Comparison of ENCODE assay signal across 20 mouse cellular contexts in genomic region chr10:12887792-12888191, GRCm38 (mm10). TPM values are rescaled to one million over a fixed set of nuclear protein-coding genes. Genes with fewer than 3 reads are reported as not detected.
DNase-seq lines count a peak whose midpoint lies in the region; ATAC-seq and TF ChIP-seq lines count a peak whose summit lies in the region.
"Had no signal": no experiment of that assay in that cellular context is flagged by ENCODE, and none has a peak within 500 bp of the region (broad histone marks: within the 10 kb centered on the region; RNA-seq: fewer than 3 reads in every experiment).

No protein-coding gene starts in this region.

- intact Hi-C loops in left cerebral cortex, postnatal 25 days (cut with DNase I) = no loop called here

- H3K27me3 ChIP-seq in intestine, embryonic 14.5 days (replicated peaks; ENCODE audit: control insufficient read depth, insufficient read depth, low read length) = no peaks in the 10 kb centered on the region
- no peaks in the 10 kb centered on the region for H3K27me3 ChIP-seq in intestine, postnatal 0 days (replicated peaks; ENCODE audit: control insufficient read depth, insufficient read depth, low read length)
- H3K27me3 ChIP-seq: forebrain, embryonic 12.5 days; heart, embryonic 15.5 days; hindbrain, embryonic 15.5 days had no signal

- no peak for ATAC-seq in intestine, embryonic 14.5 days (replicated peaks; ENCODE audit: low FRiP score, low TSS enrichment, low read depth)
- ATAC-seq in intestine, postnatal 0 days = no peak
- peak; percentile 2 for ATAC-seq in CD4-positive, CD25-positive, alpha-beta regulatory T cell, adult 4 months
- peak; percentile 7 for ATAC-seq in inflammation-experienced regulatory T-cells, adult 6 months
- ATAC-seq: forebrain, embryonic 16.5 days had no signal

- no peak overlapping the region for H3K4me3 ChIP-seq in intestine, embryonic 14.5 days (ENCODE audit: low read depth, low read length)
- H3K4me3 ChIP-seq in intestine, postnatal 0 days (ENCODE audit: low read depth, low read length) = no peak overlapping the region
- H3K4me3 ChIP-seq: forebrain, embryonic 12.5 days; heart, adult 2 months; heart, embryonic 15.5 days; hindbrain, embryonic 10.5 days; hindbrain, embryonic 15.5 days had no signal

- H3K9me3 ChIP-seq in intestine, embryonic 14.5 days (ENCODE audit: control insufficient read depth, low read length) = no peaks in the 10 kb centered on the region
- no peaks in the 10 kb centered on the region for H3K9me3 ChIP-seq in intestine, postnatal 0 days (ENCODE audit: control insufficient read depth)
- H3K9me3 ChIP-seq: forebrain, embryonic 12.5 days; heart, embryonic 15.5 days; hindbrain, embryonic 10.5 days; hindbrain, embryonic 15.5 days had no signal

- 82% methylated on average over 2 of the region's 2 CpGs for WGBS in intestine, embryonic 14.5 days
- 74% methylated on average over 2 of the region's 2 CpGs for WGBS in intestine, postnatal 0 days

- DNase-seq in intestine, embryonic 14.5 days (ENCODE audit: low spot score) = peak; percentile 36
- peak; percentile 48 for DNase-seq in NIH3T3 (ENCODE audit: low read depth)
- DNase-seq in left cerebral cortex, postnatal 25 days (ENCODE audit: low spot score in 2 of 2) = no peak
- DNase-seq in layer of hippocampus, postnatal 10 days (ENCODE audit: low spot score in 2 of 2) = no peak
- DNase-seq: adrenal gland, postnatal 14 days; cerebellum, adult 2 months; cerebellum, postnatal 10 days; gastrocnemius, postnatal 10 days; heart, postnatal 14 days; kidney, adult 18-20 months had no signal

- H3K4me1 ChIP-seq in intestine, embryonic 14.5 days (replicated peaks; ENCODE audit: control insufficient read depth, insufficient read depth, low read length) = no peaks in the 10 kb centered on the region
- H3K4me1 ChIP-seq in intestine, postnatal 0 days (replicated peaks; ENCODE audit: control insufficient read depth, insufficient read depth, low read length) = 0 out of 2 replicates have a peak, but pooled peaks cover 4% of the 10 kb centered on the region
- H3K4me1 ChIP-seq: forebrain, embryonic 12.5 days; hindbrain, embryonic 15.5 days had no signal

- H3K9ac ChIP-seq in intestine, embryonic 14.5 days (ENCODE audit: low read length) = no peak overlapping the region
- H3K9ac ChIP-seq in intestine, postnatal 0 days (ENCODE audit: low read depth, low read length) = no peak overlapping the region
- H3K9ac ChIP-seq: forebrain, embryonic 12.5 days; heart, embryonic 15.5 days; hindbrain, embryonic 15.5 days had no signal

- no peak overlapping the region for H3K4me2 ChIP-seq in intestine, embryonic 14.5 days (ENCODE audit: low read length)
- no peak overlapping the region for H3K4me2 ChIP-seq in intestine, postnatal 0 days (replicated peaks; ENCODE audit: low read depth)
- H3K4me2 ChIP-seq: forebrain, embryonic 12.5 days; heart, embryonic 11.5 days; heart, embryonic 15.5 days; hindbrain, embryonic 15.5 days had no signal

- H3K27ac ChIP-seq in intestine, embryonic 14.5 days (ENCODE audit: low read depth) = no peak overlapping the region
- H3K27ac ChIP-seq in intestine, postnatal 0 days (ENCODE audit: low read depth, low read length) = no peak overlapping the region
- H3K27ac ChIP-seq: forebrain, embryonic 12.5 days; heart, adult 2 months; heart, embryonic 15.5 days; hindbrain, embryonic 10.5 days; hindbrain, embryonic 15.5 days had no signal

- H3K36me3 ChIP-seq in intestine, embryonic 14.5 days (ENCODE audit: control insufficient read depth, insufficient read depth, low read length) = no peaks in the 10 kb centered on the region
- no peaks in the 10 kb centered on the region for H3K36me3 ChIP-seq in intestine, postnatal 0 days (ENCODE audit: control insufficient read depth, insufficient read depth)
- H3K36me3 ChIP-seq: forebrain, embryonic 12.5 days; heart, embryonic 15.5 days; hindbrain, embryonic 10.5 days; hindbrain, embryonic 15.5 days had no signal

- no peak for TF ChIP-seq CTCF in intestine, postnatal 0 days (IDR thresholded peaks at IDR 0.05; ENCODE audit: low read depth)

RNA-seq across cellular contexts. Expression of gene Utrn, which starts 18.6 kb away (rescaled TPM):
- polyA plus RNA-seq in intestine, embryonic 14.5 days (2014; fragmentation: Nextera tagmentation; extraction: Ambion mirVana) = 55.1 and 55.5 TPM in 2 replicates
- polyA plus RNA-seq in intestine, postnatal 0 days (2015; fragmentation: Nextera tagmentation; extraction: Ambion mirVana) = 21.5 and 22.6 TPM in 2 replicates
- 100 to 1,000 TPM; 414 to 617 TPM for polyA plus RNA-seq in CD4-positive, CD25-positive, alpha-beta regulatory T cell, adult 4 months (2017; shearing (Covaris generic))
- 100 to 1,000 TPM; 143 to 631 (median 388) TPM for polyA plus RNA-seq in inflammation-experienced regulatory T-cells, adult 6 months (2017; shearing (Covaris generic))
- total RNA-seq in left cerebral cortex, postnatal 25 days (2021) = 10 to 100 TPM; 53.8 to 58.0 TPM
- 10 to 100 TPM; 33.1 to 33.6 TPM for total RNA-seq in layer of hippocampus, postnatal 10 days (2021)

Comparison
In these comparisons a context has a peak if more than half of its experiments do, and no peak if none do; other contexts are left out.
1. ATAC-seq: peak in CD4-positive, CD25-positive, alpha-beta regulatory T cell, adult 4 months (single experiment) and inflammation-experienced regulatory T-cells, adult 6 months (single experiment); none in intestine, embryonic 14.5 days (single experiment) and intestine, postnatal 0 days (single experiment).
2. DNase-seq: peak in intestine, embryonic 14.5 days (single experiment) and NIH3T3 (single experiment); none in left cerebral cortex, postnatal 25 days (0 of 2) and layer of hippocampus, postnatal 10 days (0 of 2).